Mouse (Mus musculus) hindbrain, embryonic 12.5 days (tissue): Measurements from ENCODE around the gene Olfr1136. TPM values are rescaled to one million over a fixed set of nuclear protein-coding genes. Genes with fewer than 3 reads are reported as not detected.

Source experiments
- ATAC-seq: fragments of 200-750 bp; cut with Nextera tagmentation; 2 replicates; pipeline ENCODE4 v1.8.0; 2017; ENCODE audit warnings: moderate TSS enrichment; ENCODE audit not compliant: low FRiP score
- H3K27ac ChIP-seq: fragments of 300-500 bp; sonication (generic); 2 replicates; pipeline ENCODE4 v1.5.1; 2016; ENCODE audit warnings: mild to moderate bottlenecking
- H3K27me3 ChIP-seq: fragments of 300-500 bp; sonication (generic); 2 replicates; pipeline ENCODE4 v1.6.1; 2016; ENCODE audit warnings: mild to moderate bottlenecking
- H3K36me3 ChIP-seq: fragments of 300-500 bp; sonication (generic); 2 replicates; pipeline ENCODE4 v1.6.1; 2016; ENCODE audit warnings: mild to moderate bottlenecking
- H3K4me1 ChIP-seq: fragments of 300-500 bp; sonication (generic); 2 replicates; pipeline ENCODE4 v1.6.1; 2016
- H3K4me2 ChIP-seq: fragments of 300-500 bp; sonication (generic); replicated peaks from 2 replicates; pipeline ENCODE4 v1.6.1; 2016; ENCODE audit warnings: mild to moderate bottlenecking
- H3K4me3 ChIP-seq: fragments of 300-500 bp; sonication (generic); 2 replicates; pipeline ENCODE4 v1.5.1; 2016; ENCODE audit warnings: mild to moderate bottlenecking
- H3K9ac ChIP-seq: fragments of 300-500 bp; sonication (generic); 2 replicates; pipeline ENCODE4 v1.6.1; 2016; ENCODE audit warnings: mild to moderate bottlenecking, moderate library complexity
- H3K9me3 ChIP-seq: fragments of 300-500 bp; sonication (generic); replicated peaks from 2 replicates; pipeline ENCODE4 v1.6.1; 2016; ENCODE audit warnings: mild to moderate bottlenecking
- WGBS: fragments of 180-500 bp; shearing (Covaris S2); methylation state at CpG from one replicate; pipeline ENCODE4 v1.1.7; 2016; 5-methylcytosine and 5-hydroxymethylcytosine counted together
- polyA plus RNA-seq: library from polyadenylated mRNA; unstranded; fragments of >200 nt; fragmentation: Nextera tagmentation; extraction: Ambion mirVana; gene quantifications from 2 replicates; pipeline ENCODE4 v1.2.1, GENCODE M21; 2016

Gene Olfr1136
- not detected in 2 replicates for polyA plus RNA-seq

GRCm38 (mm10) chr2:87693847-87694246 lies at the start of gene Olfr1136:
TSS of gene Olfr1136 (minus strand) at chr2:87693947.
- no peaks in the 10 kb centered on the region for H3K36me3 ChIP-seq
- H3K4me2 ChIP-seq = no peak within 1 kb of the TSS
- H3K9me3 ChIP-seq = no peaks in the 10 kb centered on the region
- no peaks in the 10 kb centered on the region for H3K4me1 ChIP-seq
- no peak within 1 kb of the TSS for H3K27ac ChIP-seq
- no peak within 1 kb of the TSS for H3K4me3 ChIP-seq
- no peak for ATAC-seq
- no peak within 1 kb of the TSS for H3K9ac ChIP-seq
- no peaks in the 10 kb centered on the region for H3K27me3 ChIP-seq

DNA sequence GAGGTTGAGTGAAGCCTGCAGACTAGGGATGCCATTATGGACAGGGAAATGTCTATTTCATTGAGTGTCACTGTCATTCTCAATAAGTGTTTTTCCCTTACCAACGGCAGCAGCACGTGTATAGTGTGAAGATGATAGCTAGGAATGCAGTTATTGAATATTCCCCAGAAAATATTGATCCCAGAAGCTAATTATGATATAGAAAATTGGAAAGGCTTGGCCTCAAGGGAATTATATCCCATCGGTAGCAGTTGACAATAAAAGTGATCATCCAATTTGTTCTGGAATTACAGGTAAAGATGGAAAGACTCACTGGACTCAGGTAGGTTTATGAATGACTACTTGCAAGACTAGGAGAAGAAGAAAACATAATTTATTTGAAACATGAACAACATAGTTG lies 49.7 kb upstream of the Olfr1136 start, which contains the start of gene Olfr1140:
Gene Olfr1140 (plus strand): TSS at position 301 of the 400 bp plus-strand sequence.
- Histone ChIP-seq H3K9me3 (no peaks in the 10 kb centered on the region), H3K9ac (no peak within 1 kb of the TSS), H3K4me3 (no peak within 1 kb of the TSS), H3K27ac (no peak within 1 kb of the TSS), H3K36me3 (no peaks in the 10 kb centered on the region), H3K4me2 (no peak within 1 kb of the TSS), H3K27me3 (no peaks in the 10 kb centered on the region), H3K4me1 (no peaks in the 10 kb centered on the region)
- ATAC-seq = no peak
- 83% methylated on average over 3 of the region's 3 CpGs for WGBS

DNA sequence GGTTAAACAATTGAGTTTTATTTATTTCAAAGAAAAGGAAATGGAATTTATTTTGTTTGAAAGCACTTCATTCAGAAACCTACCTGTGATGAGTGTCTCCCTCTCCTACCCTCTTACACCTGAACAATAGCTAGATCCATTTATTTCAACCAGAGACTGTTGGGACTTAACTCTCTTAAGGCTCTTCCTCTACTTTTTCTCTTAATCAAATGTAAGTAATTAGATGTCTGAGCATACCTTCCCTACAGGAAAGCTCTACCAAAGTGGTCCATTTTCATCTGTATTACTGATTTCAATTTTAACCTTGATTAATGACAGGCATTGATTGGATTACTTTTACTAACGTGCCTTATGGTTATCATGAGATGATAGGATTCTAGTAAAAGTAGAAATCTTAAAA lies 46.1 kb upstream of the Olfr1136 start, which contains the start of gene Olfr1138:
Gene Olfr1138 (minus strand): TSS at position 101 of the 400 bp plus-strand sequence.
- 73% methylated on average over 1 of the region's 1 CpGs for WGBS
- H3K4me2 ChIP-seq = no peak within 1 kb of the TSS

DNA sequence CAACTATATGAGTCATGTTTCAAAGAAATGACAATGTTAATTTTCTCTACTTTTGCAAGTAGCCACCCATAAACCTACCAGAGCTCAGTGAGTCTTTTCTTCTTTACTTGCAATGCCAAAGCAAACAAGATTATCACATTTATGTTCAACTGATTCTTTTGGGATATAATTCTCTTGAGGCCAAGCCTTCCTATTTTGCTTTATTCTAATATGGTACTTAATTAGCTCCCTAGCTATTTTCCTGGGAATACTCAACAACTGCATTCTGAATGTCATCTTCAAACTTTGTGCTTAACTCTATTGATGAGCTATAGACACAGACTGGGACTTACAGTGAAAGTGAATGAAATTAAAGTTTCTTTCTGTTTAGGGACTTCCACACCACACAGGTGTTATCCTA lies 19.3 kb upstream of the Olfr1136 start, which contains the start of gene Olfr1137:
Gene Olfr1137 (minus strand): TSS at position 101 of the 400 bp plus-strand sequence.
- Histone ChIP-seq H3K4me2 (no peak within 1 kb of the TSS), H3K9me3 (no peaks in the 10 kb centered on the region), H3K27ac (no peak within 1 kb of the TSS), H3K27me3 (no peaks in the 10 kb centered on the region), H3K4me1 (no peaks in the 10 kb centered on the region), H3K4me3 (no peak within 1 kb of the TSS), H3K9ac (no peak within 1 kb of the TSS), H3K36me3 (no peaks in the 10 kb centered on the region)
- ATAC-seq = no peak

More for the DNA sequence above, 46.1 kb upstream of the Olfr1136 start, which contains the start of gene Olfr1138:
- Histone ChIP-seq H3K36me3 (no peaks in the 10 kb centered on the region), H3K9me3 (no peaks in the 10 kb centered on the region), H3K27me3 (no peaks in the 10 kb centered on the region), H3K4me3 (no peak within 1 kb of the TSS), H3K9ac (no peak within 1 kb of the TSS), H3K27ac (no peak within 1 kb of the TSS), H3K4me1 (no peaks in the 10 kb centered on the region)
- ATAC-seq = no peak

DNA sequence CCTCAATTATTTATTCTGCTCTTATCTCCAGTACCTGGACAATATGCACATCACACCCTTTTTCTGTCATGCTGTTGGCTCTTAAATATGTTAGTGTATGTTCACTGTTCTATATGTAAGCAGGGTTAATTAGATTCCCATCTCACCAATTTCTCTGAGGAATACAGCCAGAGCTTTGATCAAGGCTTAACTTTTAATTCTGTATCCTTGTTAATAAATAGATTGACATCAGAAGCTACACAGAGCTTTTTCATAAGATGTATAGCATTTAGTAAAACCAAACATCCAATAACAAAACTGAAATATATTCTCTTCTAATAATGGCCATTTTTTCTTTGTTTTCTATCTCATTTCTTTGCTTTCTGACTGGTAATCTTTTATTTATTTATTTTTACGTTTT lies 20.2 kb downstream of the Olfr1136 start, which contains the start of gene Olfr1135:
Gene Olfr1135 (minus strand): TSS at position 101 of the 400 bp plus-strand sequence.
- no peak for ATAC-seq
- no peak within 1 kb of the TSS for H3K9ac ChIP-seq
- no peak within 1 kb of the TSS for H3K4me2 ChIP-seq
- H3K36me3 ChIP-seq = no peaks in the 10 kb centered on the region
- H3K4me3 ChIP-seq = no peak within 1 kb of the TSS
- H3K27me3 ChIP-seq = no peaks in the 10 kb centered on the region
- 24% methylated on average over 1 of the region's 1 CpGs for WGBS
- H3K27ac ChIP-seq = no peak within 1 kb of the TSS
- no peaks in the 10 kb centered on the region for H3K9me3 ChIP-seq
- no peaks in the 10 kb centered on the region for H3K4me1 ChIP-seq

GRCm38 (mm10) chr2:87658360-87658759 lies 35.4 kb downstream of the Olfr1136 start, which contains the start of gene Olfr1134:
TSS of gene Olfr1134 (minus strand) at chr2:87658460.
- no peak for ATAC-seq
- Histone ChIP-seq H3K4me1 (no peaks in the 10 kb centered on the region), H3K4me3 (no peak within 1 kb of the TSS), H3K9me3 (no peaks in the 10 kb centered on the region), H3K27me3 (no peaks in the 10 kb centered on the region), H3K4me2 (no peak within 1 kb of the TSS), H3K27ac (no peak within 1 kb of the TSS), H3K9ac (no peak within 1 kb of the TSS), H3K36me3 (no peaks in the 10 kb centered on the region)
- WGBS = 82% methylated on average over 2 of the region's 2 CpGs

DNA sequence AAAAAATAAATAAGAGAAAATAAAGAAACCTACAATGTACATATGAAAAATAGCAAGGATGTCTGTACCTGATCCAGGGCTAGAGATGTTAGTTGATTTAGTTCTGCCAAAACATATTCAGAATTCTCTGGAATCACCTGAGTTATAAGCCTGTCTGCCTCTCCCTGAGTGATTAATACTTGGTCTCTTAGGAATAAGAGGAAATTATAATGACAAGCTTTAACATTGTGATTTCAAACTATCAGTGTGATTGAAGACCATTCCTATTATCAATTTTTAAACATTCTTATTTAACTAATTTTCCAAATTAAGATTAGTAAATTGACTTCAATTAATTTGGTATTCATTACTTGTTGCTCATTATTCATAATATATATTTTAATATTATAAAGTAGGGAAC lies 46.5 kb downstream of the Olfr1136 start, which contains the start of gene Olfr1133:
Gene Olfr1133 (minus strand): TSS at position 101 of the 400 bp plus-strand sequence.
- no peaks in the 10 kb centered on the region for H3K4me1 ChIP-seq
- no peaks in the 10 kb centered on the region for H3K36me3 ChIP-seq
- H3K9ac ChIP-seq = no peak within 1 kb of the TSS
- H3K9me3 ChIP-seq = no peaks in the 10 kb centered on the region
- ATAC-seq = no peak
- no peak within 1 kb of the TSS for H3K4me3 ChIP-seq
- H3K4me2 ChIP-seq = no peak within 1 kb of the TSS
- H3K27me3 ChIP-seq = no peaks in the 10 kb centered on the region
- no peak within 1 kb of the TSS for H3K27ac ChIP-seq

Other genes with a start within 250 kb of the Olfr1136 start
- not detected in 2 replicates for gene Olfr1126, start 240.0 kb downstream of the Olfr1136 start, polyA plus RNA-seq
- gene Pramel7, start 196.9 kb downstream of the Olfr1136 start, polyA plus RNA-seq = not detected in 2 replicates
- not detected in 2 replicates for gene Pramel6, start 187.4 kb downstream of the Olfr1136 start, polyA plus RNA-seq
- not detected in 2 replicates for gene Olfr153, start 162.2 kb downstream of the Olfr1136 start, polyA plus RNA-seq
- gene Olfr1128, start 148.4 kb downstream of the Olfr1136 start, polyA plus RNA-seq = not detected in 2 replicates
- not detected in 2 replicates for gene Olfr1129, start 120.0 kb downstream of the Olfr1136 start, polyA plus RNA-seq
- not detected in 2 replicates for gene Olfr1130, start 87.7 kb downstream of the Olfr1136 start, polyA plus RNA-seq
- gene Olfr1131, start 66.8 kb downstream of the Olfr1136 start, polyA plus RNA-seq = not detected in 2 replicates
- not detected in 2 replicates for gene Olfr1132, start 56.4 kb downstream of the Olfr1136 start, polyA plus RNA-seq
- gene Olfr1133, start 46.6 kb downstream of the Olfr1136 start, polyA plus RNA-seq = not detected in 2 replicates
- gene Olfr1134, start 35.5 kb downstream of the Olfr1136 start, polyA plus RNA-seq = not detected in 2 replicates
- gene Olfr1135, start 20.3 kb downstream of the Olfr1136 start, polyA plus RNA-seq = not detected in 2 replicates
- not detected in 2 replicates for gene Olfr1137, start 19.2 kb upstream of the Olfr1136 start, polyA plus RNA-seq
- gene Olfr1138, start 46.0 kb upstream of the Olfr1136 start, polyA plus RNA-seq = not detected in 2 replicates
- gene Olfr1140, start 49.8 kb upstream of the Olfr1136 start, polyA plus RNA-seq = not detected in 2 replicates
- gene Olfr1141, start 60.0 kb upstream of the Olfr1136 start, polyA plus RNA-seq = not detected in 2 replicates
- not detected in 2 replicates for gene Olfr152, start 85.5 kb upstream of the Olfr1136 start, polyA plus RNA-seq
- not detected in 2 replicates for gene Olfr1143, start 106.6 kb upstream of the Olfr1136 start, polyA plus RNA-seq
- not detected in 2 replicates for gene Olfr1145, start 115.9 kb upstream of the Olfr1136 start, polyA plus RNA-seq
- not detected in 2 replicates for gene Olfr1148, start 136.6 kb upstream of the Olfr1136 start, polyA plus RNA-seq
- gene Olfr1150-ps1, start 150.0 kb upstream of the Olfr1136 start, polyA plus RNA-seq = not detected in 2 replicates
- gene Olfr1151, start 161.9 kb upstream of the Olfr1136 start, polyA plus RNA-seq = not detected in 2 replicates
- gene Olfr1152, start 172.5 kb upstream of the Olfr1136 start, polyA plus RNA-seq = not detected in 2 replicates
- gene Olfr1153, start 201.0 kb upstream of the Olfr1136 start, polyA plus RNA-seq = not detected in 2 replicates
- not detected in 2 replicates for gene Olfr1154, start 211.2 kb upstream of the Olfr1136 start, polyA plus RNA-seq